Mouse (Mus musculus) natural killer cell, adult 2 months (primary cell): ENCODE measurements at regions not wholly inside any gene's neighbourhood (a gene's known extent, or its start where the extent isn't known, plus 50 kb on each side); places are given as distances from the start of the nearest gene placed in this dataset.

Experiments
- DNase-seq, 2 experiments: peaks; one replicate each; pipeline ENCODE4 v3.0.0; 2022; ENCODE audit warnings: low spot score in 2 of 2

GRCm38 (mm10) chr3:38220934-38221833, 263.5 kb downstream of the Ankrd50 start:
- DNase-seq = peak in 1 of 2 experiments; percentile 26

DNA sequence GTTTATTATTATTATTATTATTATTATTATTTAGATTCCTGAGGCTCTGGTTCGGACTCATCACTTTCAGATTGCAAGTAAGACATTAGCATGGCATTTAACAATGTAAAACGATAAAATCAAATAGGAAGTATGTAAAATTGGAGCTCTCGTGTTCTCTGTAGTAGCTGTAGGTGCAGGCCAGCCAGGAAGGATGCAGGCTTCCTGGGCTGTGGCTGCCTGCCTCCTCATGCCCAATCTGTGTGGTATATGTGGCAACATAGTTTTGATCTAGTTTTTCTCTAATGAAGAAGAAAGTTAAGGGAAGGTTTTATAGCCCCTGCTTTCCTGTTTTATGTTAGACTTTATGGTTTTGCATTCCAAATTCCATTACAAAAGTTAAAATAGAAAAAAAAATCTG, 275.6 kb downstream of the Ankrd50 start:
- no peak for DNase-seq

DNA sequence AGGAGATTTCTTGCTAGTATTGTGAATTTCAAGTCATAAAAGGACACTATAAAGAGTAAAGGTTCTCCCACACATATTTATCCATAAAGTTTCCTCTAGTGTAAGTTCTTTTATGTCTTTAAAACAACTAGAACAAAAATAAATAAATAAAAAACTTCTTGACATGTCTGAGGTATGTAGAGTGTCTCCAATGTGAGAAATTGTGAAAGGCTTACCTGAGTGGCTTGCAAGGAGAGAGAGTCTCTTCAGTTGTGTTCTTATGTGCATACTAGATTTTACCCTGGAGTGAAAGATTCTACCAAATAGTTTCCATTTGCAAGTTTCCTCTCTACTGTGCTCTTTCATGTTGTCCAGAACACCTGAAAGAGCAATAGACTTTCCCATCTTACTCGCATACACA, 276.8 kb downstream of the Ankrd50 start:
- no peak for DNase-seq

DNA sequence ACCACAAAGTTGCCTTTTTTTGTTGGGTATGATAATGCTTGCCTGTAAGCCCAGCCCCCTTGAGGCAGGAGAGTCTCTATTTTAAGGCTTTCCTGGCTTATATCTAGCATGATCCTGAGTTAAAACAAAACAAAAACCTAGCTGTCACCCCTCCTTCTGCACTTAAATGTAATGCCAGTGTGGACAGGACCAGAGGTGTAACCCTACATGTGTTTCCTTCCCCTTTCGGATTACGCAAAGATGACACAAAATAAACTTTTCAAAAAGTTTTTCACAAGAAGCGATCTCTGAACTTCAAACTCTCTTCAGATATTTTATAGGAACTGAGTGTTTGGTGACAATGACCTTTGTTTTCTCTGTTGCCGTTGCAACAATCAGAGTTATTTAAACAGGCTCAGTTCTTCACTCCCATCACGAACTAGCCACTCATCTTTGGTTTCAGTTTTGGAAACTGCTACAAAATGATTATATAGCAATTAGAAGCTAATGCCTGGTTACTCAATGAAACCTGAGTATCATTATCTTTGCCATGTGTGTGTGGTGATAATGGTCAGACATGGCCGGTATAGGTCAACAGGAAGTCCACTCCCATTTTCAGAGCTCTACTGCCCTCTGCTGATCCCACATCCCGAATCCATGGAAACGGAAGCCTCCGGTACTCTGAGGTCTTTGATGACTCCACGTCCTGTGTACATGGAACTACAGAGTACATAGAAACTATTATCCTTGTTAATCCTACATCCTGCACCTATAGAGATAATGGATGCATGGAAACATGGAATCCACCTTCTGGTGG, 282.6 kb downstream of the Ankrd50 start:
- DNase-seq = peak; percentile 7 to 26

DNA sequence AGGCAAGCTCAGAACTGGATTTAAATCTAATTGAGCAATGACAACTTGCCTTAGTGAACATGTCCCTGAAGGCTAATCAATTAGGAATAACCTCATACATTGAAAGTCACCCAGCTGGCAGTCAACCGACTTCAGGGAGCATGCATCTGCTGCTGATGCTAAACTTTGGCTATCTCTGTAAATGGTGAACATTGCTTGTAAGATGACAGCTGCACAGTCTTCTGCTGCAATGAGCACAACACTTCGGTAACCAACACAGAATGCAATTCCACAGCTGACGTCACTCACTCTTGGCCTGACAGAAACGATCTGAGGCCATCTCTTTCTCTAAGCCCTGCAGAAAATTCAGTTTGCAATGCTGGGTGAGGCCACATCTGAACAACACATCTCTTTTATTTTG, 290.6 kb downstream of the Ankrd50 start:
- DNase-seq = no peak

DNA sequence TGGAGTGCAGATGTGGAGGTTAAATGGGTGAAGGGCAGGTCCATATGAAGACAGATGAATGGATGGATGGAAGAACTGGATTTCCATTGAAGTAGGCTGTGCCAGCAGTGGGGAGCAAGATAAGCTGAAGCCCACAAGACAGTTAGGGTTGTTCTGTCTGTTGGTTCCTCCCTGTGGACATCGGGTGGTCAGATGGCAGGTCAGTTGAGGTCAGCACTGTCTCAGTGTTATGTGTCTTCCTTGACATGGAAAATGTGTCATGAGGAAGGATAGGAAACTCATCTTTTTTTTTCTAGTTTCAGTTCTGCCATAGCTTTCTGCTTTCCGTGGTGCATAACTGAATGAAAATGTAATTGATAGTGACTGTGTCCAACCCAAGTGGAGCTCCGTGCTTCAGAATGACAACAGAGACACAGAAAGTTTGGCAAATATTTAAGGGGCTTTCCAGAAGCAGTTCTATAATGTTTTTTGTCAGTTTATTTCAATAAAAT, 297.2 kb downstream of the Ankrd50 start:
- no peak for DNase-seq

DNA sequence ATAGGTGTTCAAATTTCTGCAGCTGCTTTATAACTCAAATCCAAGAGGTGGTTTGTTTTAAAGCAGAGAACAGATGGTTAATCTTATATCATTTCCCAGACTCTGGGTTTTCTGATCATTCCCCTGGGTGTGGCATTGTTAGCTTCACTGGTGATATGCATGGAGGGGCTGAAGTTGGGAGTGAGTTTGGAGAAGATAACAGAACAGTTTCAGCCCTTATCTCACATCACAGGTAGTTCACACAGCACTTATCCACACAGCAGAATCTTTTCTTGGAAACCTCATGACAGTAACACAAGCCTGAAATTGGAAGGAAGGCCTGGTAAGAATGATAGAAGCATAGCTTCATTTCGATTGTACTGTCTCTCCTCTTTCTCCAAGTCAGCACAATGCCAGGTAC, 298.1 kb downstream of the Ankrd50 start:
- DNase-seq = no peak

DNA sequence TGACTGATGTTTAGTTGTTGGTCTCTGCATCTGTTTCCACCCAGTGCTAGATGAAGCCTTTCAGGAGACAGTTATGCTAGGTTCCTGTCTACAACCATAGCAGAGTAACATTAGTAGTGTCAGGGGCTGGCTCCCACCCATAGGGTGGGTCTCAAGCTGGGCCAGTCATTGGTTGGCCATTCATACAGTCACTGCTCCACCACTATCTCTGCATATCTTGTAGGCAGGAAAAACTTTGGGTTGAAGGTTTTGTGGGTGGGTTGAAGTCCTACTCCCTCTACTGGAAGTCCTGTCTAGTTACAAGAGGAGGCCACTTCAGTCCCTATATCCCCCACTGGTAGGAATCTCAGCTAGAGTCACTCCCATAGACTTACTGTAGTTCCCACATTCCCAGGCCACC, 306.3 kb downstream of the Ankrd50 start:
- DNase-seq = no peak

DNA sequence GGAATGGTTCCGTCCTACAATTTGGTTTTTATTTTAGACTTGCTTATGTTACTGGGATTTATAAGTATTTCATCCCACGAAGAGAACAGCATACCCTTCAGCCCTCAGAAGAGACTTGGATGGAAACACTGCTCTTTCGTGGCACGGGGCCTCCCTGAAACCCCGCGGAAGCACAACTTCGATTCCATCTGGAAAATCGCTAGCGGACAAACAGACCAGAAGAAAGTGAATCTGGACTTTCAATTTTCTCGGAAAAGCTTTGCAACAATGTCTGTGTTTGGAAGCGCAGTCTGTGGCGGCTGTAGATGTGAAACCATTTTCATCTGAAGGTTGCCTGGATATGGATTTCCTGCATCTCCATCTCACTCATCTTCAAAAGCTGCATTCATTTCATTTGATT, 308.7 kb downstream of the Ankrd50 start:
- DNase-seq = no peak

- DNase-seq = no peak
These were observed 309.8 kb downstream of the Ankrd50 start for GRCm38 (mm10) chr3:38174735-38175280.

- DNase-seq = no peak
These were observed 332.2 kb downstream of the Ankrd50 start for GRCm38 (mm10) chr3:38152408-38152807.

DNA sequence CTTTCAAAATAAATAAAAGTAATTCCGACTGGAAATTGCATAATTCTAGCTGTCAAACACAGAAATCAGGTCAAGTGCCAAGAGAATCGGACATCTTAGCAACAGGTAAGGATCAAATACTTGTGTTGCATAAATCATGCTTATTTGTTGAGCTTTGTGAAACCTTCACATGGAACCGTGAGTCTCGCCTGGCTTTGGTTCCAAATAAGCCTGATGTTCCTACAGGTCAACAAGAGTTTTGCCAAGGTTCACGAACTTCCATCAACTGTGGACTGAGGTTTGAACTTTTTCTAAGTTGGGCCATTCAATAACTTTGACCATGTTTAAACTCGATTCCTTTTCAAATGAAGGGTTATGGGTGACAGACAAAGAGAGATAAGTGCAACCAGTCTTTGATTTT, 332.8 kb downstream of the Ankrd50 start:
- no peak for DNase-seq

GRCm38 (mm10) chr3:38146663-38147062, 338.0 kb downstream of the Ankrd50 start:
- no peak for DNase-seq

GRCm38 (mm10) chr3:38145444-38145843, 339.2 kb downstream of the Ankrd50 start:
- DNase-seq = no peak

- no peak for DNase-seq
These were observed 340.0 kb downstream of the Ankrd50 start for GRCm38 (mm10) chr3:38144650-38145049.

GRCm38 (mm10) chr3:38143147-38143883, 341.3 kb downstream of the Ankrd50 start:
- no peak for DNase-seq

- DNase-seq = no peak
These were observed 345.3 kb downstream of the Ankrd50 start for GRCm38 (mm10) chr3:38139387-38139786.

- no peak for DNase-seq
These were observed 346.6 kb downstream of the Ankrd50 start for GRCm38 (mm10) chr3:38138014-38138413.

GRCm38 (mm10) chr3:38135808-38136214, 348.8 kb downstream of the Ankrd50 start:
- no peak for DNase-seq

GRCm38 (mm10) chr3:38134425-38134824, 350.2 kb downstream of the Ankrd50 start:
- no peak for DNase-seq

GRCm38 (mm10) chr3:38131887-38132220, 352.8 kb downstream of the Ankrd50 start:
- no peak for DNase-seq
